Mouse (Mus musculus): ENCODE data around the gene Smc3.

- TF ChIP-seq CTCF (IDR thresholded peaks at IDR 0.05; ENCODE audit: low read depth, low read length) (no peak), POLR2A (IDR thresholded peaks at IDR 0.05; ENCODE audit: insufficient read depth, low read length) (no peak)
Measured at GRCm38 (mm10) chr19:53653624-53654467, 53.6 kb downstream of the Smc3 start.

Data from ES-Bruce4 (cell line).